Mouse (Mus musculus) erythroblast, embryonic 14.5 days (primary cell): ENCODE results near the gene Mrpl12.

Experiments used
- GATA1 ChIP-seq: IDR thresholded peaks from 2 replicates; pipeline ENCODE4 v1.6.1; 2012; ENCODE audit warnings: low read length, inconsistent platforms, mixed read lengths
- TAL1 ChIP-seq: IDR thresholded peaks from 3 replicates; pipeline ENCODE4 v1.6.1; 2012; ENCODE audit warnings: low read length, inconsistent platforms, mixed read lengths

- TF ChIP-seq TAL1, result no peak
- TF ChIP-seq GATA1, result no peak
These were observed 25.4 kb upstream of the Mrpl12 start for GRCm38 (mm10) chr11:120458847-120459597.
